ENCODE assay signal across 1 mouse cellular context in the genomic region with DNA sequence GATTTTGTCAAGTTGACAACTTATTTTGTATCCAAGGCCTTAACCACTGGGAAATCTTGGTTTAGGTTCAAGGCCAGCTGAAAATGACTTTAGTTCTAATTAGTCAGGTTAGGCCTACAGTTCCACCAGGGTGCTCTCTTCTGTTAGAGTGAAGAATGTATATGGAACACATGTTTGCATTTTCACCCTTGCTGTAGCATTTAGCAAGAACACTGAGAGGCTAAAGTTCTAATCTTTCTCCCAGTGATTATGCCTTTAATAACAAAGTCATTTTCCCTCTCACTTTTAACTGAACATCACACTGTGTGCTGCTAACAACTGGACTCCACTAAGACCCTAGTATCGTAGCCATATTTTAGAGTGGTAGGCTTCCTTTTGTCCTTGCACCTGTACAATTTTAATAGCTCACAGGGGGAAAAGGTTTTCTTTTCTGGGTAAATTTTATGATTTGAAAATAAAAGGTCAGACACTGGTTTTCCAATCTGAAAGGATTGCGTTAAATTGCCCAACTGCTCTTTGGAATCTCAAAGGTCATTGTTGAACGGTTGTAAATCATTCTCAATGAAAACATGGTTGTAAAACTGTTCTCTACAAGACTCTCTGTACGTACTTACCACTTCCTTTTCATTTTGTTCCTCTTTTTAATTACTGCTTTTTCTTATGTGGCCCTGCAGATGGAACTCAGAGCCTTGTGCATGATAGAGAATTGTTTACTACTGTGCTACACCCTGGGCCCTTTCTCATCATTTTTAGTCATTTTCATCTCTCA.
TF ChIP-seq lines count a peak whose summit lies in the region.

No protein-coding gene starts in this region.

TF ChIP-seq in MEL, 35 proteins besides CTCF, POLR2A, EP300 and RAD21 (continued from another document):
- TF ChIP-seq MEF2A (IDR thresholded peaks at IDR 0.05; ENCODE audit: extremely low read depth, insufficient replicate concordance, low read depth, low read length, poor library complexity, severe bottlenecking) (no peak), KAT2A (conservative IDR thresholded peaks at IDR 0.05; ENCODE audit: low read depth, low read length) (no peak), SMC3 (IDR thresholded peaks at IDR 0.05; ENCODE audit: low read depth, low read length) (no peak), GABPA (IDR thresholded peaks at IDR 0.05; ENCODE audit: low read depth, low read length) (no peak)
